Mouse (Mus musculus): ENCODE measurements around the gene Sorcs2.

GRCm38 (mm10) chr5:36111516-36111915, 286.4 kb downstream of the Sorcs2 start:
- TF ChIP-seq POLR2A (IDR thresholded peaks at IDR 0.05; ENCODE audit: insufficient read depth, low read depth, low read length) (no peak), CTCF (IDR thresholded peaks at IDR 0.05; ENCODE audit: insufficient read depth, low read depth, low read length) (no peak)

Measured in olfactory bulb, adult 2 months (tissue).